Mouse (Mus musculus): ENCODE data around the gene Dnaja3.

DNA sequence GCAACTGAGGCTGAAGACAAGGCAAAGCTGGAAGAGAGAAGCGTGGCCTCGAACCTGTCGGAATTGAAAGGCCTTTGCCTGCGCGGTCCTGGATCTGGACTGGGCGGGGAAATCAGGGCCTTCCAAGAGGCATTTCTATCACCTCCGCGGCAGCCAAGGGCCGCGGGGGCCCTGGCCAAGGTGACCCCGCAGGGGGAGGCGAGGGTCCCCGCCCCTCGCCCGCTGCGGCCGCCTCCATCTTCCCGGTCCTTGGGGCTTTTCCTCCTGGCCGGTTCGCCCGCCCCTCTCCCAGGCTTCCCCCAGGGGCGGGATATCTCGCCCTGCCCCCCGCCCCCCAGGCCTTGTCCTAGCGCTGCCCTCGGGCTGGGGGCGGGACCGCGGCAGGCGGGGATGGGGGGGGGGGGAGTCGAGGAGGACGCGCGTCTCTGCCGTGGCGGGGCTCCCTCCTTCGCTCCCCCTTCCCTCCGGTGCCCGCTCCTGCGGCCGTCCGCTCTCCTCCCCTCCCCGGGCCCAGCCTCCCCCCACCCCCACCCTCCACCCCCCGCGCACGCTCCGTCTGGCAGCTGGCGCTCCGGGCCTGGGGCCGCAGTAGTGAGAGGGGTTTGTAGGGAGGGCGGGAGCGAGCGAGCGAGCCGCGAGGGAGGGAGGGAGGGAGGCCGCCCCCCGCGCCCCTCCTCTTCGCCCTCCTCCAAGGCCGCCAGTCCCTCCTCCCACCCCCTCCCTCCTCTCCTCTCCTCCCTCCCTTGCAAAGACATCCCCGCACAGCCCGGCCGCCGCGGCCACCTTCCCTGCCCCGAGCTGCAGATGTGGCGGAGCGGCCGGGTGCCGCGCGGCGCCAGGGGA, 45.6 kb upstream of the Dnaja3 start, which contains the start of gene Glis2:
- TF ChIP-seq CTCF (IDR thresholded peaks at IDR 0.05; ENCODE audit: extremely low read depth, insufficient read depth, low read length) (no peak), POLR2A (IDR thresholded peaks at IDR 0.05; ENCODE audit: extremely low read depth, insufficient read depth, low read length) (no peak)
